Mouse (Mus musculus) intestine, postnatal 0 days (tissue): ENCODE data around the gene Bcl2l13. TPM values are rescaled to one million over a fixed set of nuclear protein-coding genes. Genes with fewer than 3 reads are reported as not detected.
"Not testable (repeated sequence)": the region's sequence is repeated elsewhere in the genome, so short reads cannot be mapped to it uniquely, and the experiment has no call there.

ENCODE experiments used
- ATAC-seq: fragments of 200-750 bp; cut with Nextera tagmentation; 2 replicates; pipeline ENCODE4 v1.8.0; 2017; ENCODE audit warnings: mild to moderate bottlenecking, moderate TSS enrichment, moderate library complexity
- H3K27ac ChIP-seq: fragments of 300-500 bp; sonication (generic); 2 replicates; pipeline ENCODE4 v1.5.1; 2014; ENCODE audit warnings: mild to moderate bottlenecking, low read depth, low read length, moderate library complexity
- H3K27me3 ChIP-seq: fragments of 300-500 bp; sonication (generic); replicated peaks from 2 replicates; pipeline ENCODE4 v1.6.1; 2014; ENCODE audit warnings: low read length, mixed read lengths; ENCODE audit not compliant: control insufficient read depth, insufficient read depth
- H3K36me3 ChIP-seq: fragments of 300-500 bp; sonication (generic); 2 replicates; pipeline ENCODE4 v1.6.1; 2014; ENCODE audit warnings: mild to moderate bottlenecking, moderate library complexity; ENCODE audit not compliant: control insufficient read depth, insufficient read depth
- H3K4me1 ChIP-seq: fragments of 300-500 bp; sonication (generic); replicated peaks from 2 replicates; pipeline ENCODE4 v1.6.1; 2014; ENCODE audit warnings: antibody characterized with exemption, low read length, mixed read lengths; ENCODE audit not compliant: control insufficient read depth, insufficient read depth
- H3K4me2 ChIP-seq: fragments of 300-500 bp; sonication (generic); replicated peaks from 2 replicates; pipeline ENCODE4 v1.6.1; 2014; ENCODE audit warnings: low read depth, mild to moderate bottlenecking, moderate library complexity
- H3K4me3 ChIP-seq: fragments of 300-500 bp; sonication (generic); 2 replicates; pipeline ENCODE4 v1.5.1; 2014; ENCODE audit warnings: low read depth, low read length
- H3K9ac ChIP-seq: fragments of 300-500 bp; sonication (generic); 2 replicates; pipeline ENCODE4 v1.6.1; 2014; ENCODE audit warnings: mild to moderate bottlenecking, low read depth, low read length
- H3K9me3 ChIP-seq: fragments of 300-500 bp; sonication (generic); 2 replicates; pipeline ENCODE4 v1.6.1; 2016; ENCODE audit warnings: mixed run types; ENCODE audit not compliant: control insufficient read depth
- CTCF ChIP-seq: sonication (generic); IDR thresholded peaks from 2 replicates; pipeline ENCODE4 v1.5.1; 2016; ENCODE audit warnings: low read depth, mild to moderate bottlenecking, control low read depth, antibody characterized with exemption, moderate library complexity
- WGBS: fragments of 180-500 bp; shearing (Covaris S2); extraction: QIAGEN DNeasy Blood & Tissue Kit; methylation state at CpG from one replicate; pipeline ENCODE4 v1.1.7; 2014; 5-methylcytosine and 5-hydroxymethylcytosine counted together
- polyA plus RNA-seq: library from polyadenylated mRNA; unstranded; fragments of >200 nt; fragmentation: Nextera tagmentation; extraction: Ambion mirVana; gene quantifications from 2 replicates; pipeline ENCODE4 v1.2.1, GENCODE M21; 2015

Gene Bcl2l13
- polyA plus RNA-seq, 1 experiment from 2014 or later, result 9.9 TPM

- TF ChIP-seq CTCF, result no peak
Measured at GRCm38 (mm10) chr6:120901776-120902645, 66.0 kb downstream of the Bcl2l13 start.

GRCm38 (mm10) chr6:120903450-120903912, 67.5 kb downstream of the Bcl2l13 start:
- peaks cover 11% of the 10 kb centered on the region; the same call in 1 of the 2 replicates for H3K36me3 ChIP-seq
- no peak overlapping the region for H3K27ac ChIP-seq
- no peaks in the 10 kb centered on the region for H3K9me3 ChIP-seq
- no peak overlapping the region for H3K9ac ChIP-seq
- 0 out of 2 replicates have a peak overlapping the region, but pooled peaks have one; percentile 35 for H3K4me2 ChIP-seq
- WGBS, result 30% methylated on average over 5 of the region's 5 CpGs
- no peaks in the 10 kb centered on the region for H3K27me3 ChIP-seq
- no peak overlapping the region for H3K4me3 ChIP-seq
- TF ChIP-seq CTCF, result peak; percentile 79
- ATAC-seq, result peak; percentile 92
- no peaks in the 10 kb centered on the region for H3K4me1 ChIP-seq

More at GRCm38 (mm10) chr6:120901776-120902645, 66.0 kb downstream of the Bcl2l13 start:
- H3K27ac ChIP-seq, result no peak overlapping the region; the same call in 1 of the 2 replicates
- H3K4me3 ChIP-seq, result no peak overlapping the region
- H3K4me2 ChIP-seq, result no peak overlapping the region
- H3K27me3 ChIP-seq, result no peaks in the 10 kb centered on the region
- no peaks in the 10 kb centered on the region for H3K4me1 ChIP-seq
- no peak for ATAC-seq
- no peak overlapping the region for H3K9ac ChIP-seq
- H3K36me3 ChIP-seq, result peaks cover 11% of the 10 kb centered on the region; the same call in 1 of the 2 replicates
- no peaks in the 10 kb centered on the region for H3K9me3 ChIP-seq
- 72% methylated on average over 14 of the region's 14 CpGs for WGBS

- no peak for ATAC-seq
- 0 out of 2 replicates have a peak overlapping the region, but pooled peaks have one; percentile 35 for H3K4me2 ChIP-seq
Measured at GRCm38 (mm10) chr6:120903961-120904360, 67.9 kb downstream of the Bcl2l13 start.

GRCm38 (mm10) chr6:120905111-120905510, 69.1 kb downstream of the Bcl2l13 start:
- Histone ChIP-seq H3K9me3 (no peaks in the 10 kb centered on the region), H3K4me2 (no peak overlapping the region), H3K4me1 (no peaks in the 10 kb centered on the region), H3K36me3 (0 out of 2 replicates have a peak, but pooled peaks cover 6% of the 10 kb centered on the region), H3K27me3 (no peaks in the 10 kb centered on the region), H3K9ac (no peak overlapping the region), H3K27ac (no peak overlapping the region), H3K4me3 (no peak overlapping the region)
- WGBS, result 54% methylated on average over 5 of the region's 5 CpGs
- no peak for ATAC-seq
- no peak for TF ChIP-seq CTCF

More at GRCm38 (mm10) chr6:120903961-120904360, 67.9 kb downstream of the Bcl2l13 start:
- no peaks in the 10 kb centered on the region for H3K4me1 ChIP-seq
- no peak for TF ChIP-seq CTCF
- no peak overlapping the region for H3K27ac ChIP-seq
- no peak overlapping the region for H3K4me3 ChIP-seq
- peaks cover 7% of the 10 kb centered on the region; the same call in 1 of the 2 replicates for H3K36me3 ChIP-seq
- WGBS, result 65% methylated on average over 11 of the region's 11 CpGs
- no peaks in the 10 kb centered on the region for H3K27me3 ChIP-seq
- H3K9ac ChIP-seq, result no peak overlapping the region
- H3K9me3 ChIP-seq, result no peaks in the 10 kb centered on the region

GRCm38 (mm10) chr6:120906521-120906920, 70.5 kb downstream of the Bcl2l13 start:
- 93% methylated on average over 6 of the region's 6 CpGs for WGBS
- H3K27ac ChIP-seq, result no peak overlapping the region
- no peak for TF ChIP-seq CTCF
- H3K9me3 ChIP-seq, result no peaks in the 10 kb centered on the region
- H3K36me3 ChIP-seq, result no peaks in the 10 kb centered on the region
- no peak overlapping the region for H3K9ac ChIP-seq
- no peaks in the 10 kb centered on the region for H3K27me3 ChIP-seq
- no peak for ATAC-seq
- H3K4me1 ChIP-seq, result no peaks in the 10 kb centered on the region
- H3K4me3 ChIP-seq, result no peak overlapping the region
- H3K4me2 ChIP-seq, result no peak overlapping the region

GRCm38 (mm10) chr6:120907876-120908597, 72.0 kb downstream of the Bcl2l13 start:
- not testable (repeated sequence) for H3K9ac ChIP-seq, ATAC-seq, H3K4me3 ChIP-seq, H3K27ac ChIP-seq, H3K9me3 ChIP-seq, H3K27me3 ChIP-seq, H3K36me3 ChIP-seq, H3K4me1 ChIP-seq, H3K4me2 ChIP-seq
- WGBS, result 91% methylated on average over 9 of the region's 10 CpGs
